Mouse (Mus musculus): ENCODE measurements around the gene Esrrg. TPM values are rescaled to one million over a fixed set of nuclear protein-coding genes. Genes with fewer than 3 reads are reported as not detected.

Esrrg gene
- polyA plus RNA-seq (2012; rRNA removed), result 0.02 and 0.06 TPM in 2 replicates

DNA sequence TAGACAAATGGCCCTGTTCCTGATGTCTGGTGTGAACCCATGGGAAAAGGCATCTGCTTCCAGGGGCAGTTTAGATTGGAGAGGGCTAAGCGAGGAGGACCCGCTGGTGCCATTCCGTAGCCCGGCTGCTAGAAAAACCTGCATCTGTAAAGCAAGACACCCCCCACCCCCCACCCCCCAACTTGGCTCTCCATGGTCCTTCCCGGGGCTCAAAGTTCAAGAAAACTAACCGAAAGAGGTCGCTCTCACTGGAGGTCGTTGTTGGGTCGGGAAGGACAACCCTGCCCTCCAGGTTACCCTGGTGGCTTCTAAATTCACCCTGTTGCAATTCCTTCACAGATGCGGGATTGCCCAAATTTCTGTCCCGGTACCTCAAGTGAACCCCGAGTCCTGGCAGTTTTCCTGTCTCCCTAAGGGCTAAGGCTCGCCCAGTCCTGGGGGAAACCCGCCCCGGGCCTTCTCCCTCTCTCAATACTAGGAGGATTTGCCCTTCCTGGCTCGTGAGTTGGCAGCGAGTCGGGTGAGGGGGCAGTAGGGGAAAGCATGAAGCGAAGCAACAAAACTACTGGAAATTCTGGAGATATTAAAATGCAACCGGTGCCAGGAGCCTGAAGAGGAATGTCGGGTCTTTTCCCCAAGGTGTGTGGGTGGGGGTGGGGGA, at the start of gene Esrrg:
Esrrg (plus strand) TSS at position 531 of the 661 bp plus-strand sequence.

GRCm38 (mm10) chr1:188261903-188262682, 653.5 kb downstream of the Esrrg start, which contains the start of gene Ush2a:
Ush2a (plus strand) TSS chr1:188262023.

All from liver, embryonic 14 days (tissue).